Mouse (Mus musculus) left cerebral cortex, adult 11 months (tissue): ENCODE results near the gene Rnf114.

ENCODE experiments used
- DNase-seq: peaks from one replicate; pipeline ENCODE4 v3.0.0; 2022; ENCODE audit warnings: low spot score

The Rnf114 gene

DNA sequence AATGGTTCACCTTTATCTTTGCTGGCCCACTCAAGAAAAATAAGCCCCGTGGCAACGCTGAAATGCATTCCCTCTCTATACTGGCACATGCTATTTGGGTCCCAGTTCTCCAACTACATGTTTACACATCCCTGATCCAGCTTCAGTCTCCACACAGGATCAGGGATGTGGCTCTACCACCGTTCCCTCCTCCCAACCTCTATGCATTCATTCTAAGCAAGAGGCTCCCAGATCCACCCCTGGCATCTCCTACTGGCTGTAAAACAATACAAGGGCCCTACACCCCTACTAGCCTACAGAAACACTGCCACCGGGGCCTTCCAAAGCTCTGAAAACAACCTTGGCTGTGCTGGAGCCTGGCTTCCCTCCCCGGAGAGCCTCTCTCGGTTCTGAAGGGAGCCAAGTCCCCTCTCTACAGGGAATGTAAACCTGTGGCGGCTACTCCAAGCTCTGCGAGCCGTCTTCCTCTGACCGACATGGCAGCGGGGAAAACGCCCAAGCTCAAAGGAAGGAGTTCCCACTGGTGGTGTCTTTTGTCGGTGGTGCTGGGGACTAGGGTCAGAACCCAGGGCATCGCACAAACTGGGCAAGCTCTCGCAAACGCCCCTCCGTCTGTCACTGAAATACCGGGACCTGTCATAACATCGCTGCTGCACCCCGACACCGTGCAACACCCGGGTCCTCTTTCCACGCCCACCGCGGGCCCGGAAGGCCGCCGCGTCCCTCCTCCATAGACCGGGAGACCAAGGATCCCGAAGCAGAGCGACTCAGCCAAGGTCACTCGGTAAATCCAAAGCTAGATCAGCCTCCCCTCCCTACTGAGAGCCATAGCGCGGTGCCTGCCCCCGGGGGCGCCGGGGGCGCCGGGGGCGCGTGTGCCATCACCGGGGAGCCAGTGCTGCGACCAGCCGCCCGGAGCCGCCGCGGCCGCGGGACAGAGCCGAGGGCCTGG lies at the start of gene Rnf114:
Gene Rnf114, plus strand, starts transcription at position 889 of the 952 bp plus-strand sequence.
- DNase-seq, result no peak

DNA sequence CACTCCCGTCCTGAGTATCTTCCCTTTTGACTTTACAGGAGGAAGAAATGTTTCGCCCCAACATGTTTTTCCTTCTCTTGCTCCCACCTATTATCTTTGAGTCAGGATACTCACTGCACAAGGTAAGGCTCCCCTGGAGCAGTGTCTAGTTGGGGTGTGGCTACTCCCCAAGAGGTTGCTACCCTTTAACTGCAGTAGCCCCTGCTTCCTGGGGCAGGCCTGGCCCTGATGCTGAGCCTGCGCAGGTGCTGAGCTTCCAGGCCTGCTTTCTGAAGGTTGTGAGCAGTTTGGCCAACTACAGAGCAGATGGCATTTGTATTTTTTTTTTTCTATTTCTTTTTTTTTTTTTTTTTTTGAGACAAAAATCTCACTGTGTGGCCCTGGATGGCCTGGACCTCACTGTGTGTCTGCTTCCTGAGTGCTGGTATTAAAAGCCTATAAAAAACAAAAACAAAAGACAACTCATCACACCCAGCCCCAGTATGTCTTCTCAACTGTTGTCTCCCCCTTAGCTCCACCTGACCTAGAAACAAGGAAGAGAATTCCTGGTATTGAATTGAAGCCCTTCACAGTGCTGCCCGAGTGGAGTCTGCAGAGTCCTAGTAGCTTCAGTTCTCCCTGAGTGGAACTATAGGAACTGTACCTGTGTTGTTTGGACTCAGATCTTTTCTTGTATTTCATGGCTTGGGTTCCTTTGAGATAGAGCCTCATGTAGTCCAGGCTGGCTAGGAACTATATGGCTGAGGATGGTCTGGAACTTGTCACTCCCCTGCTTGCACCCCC lies 48.8 kb upstream of the Rnf114 start:
- no peak for DNase-seq

DNA sequence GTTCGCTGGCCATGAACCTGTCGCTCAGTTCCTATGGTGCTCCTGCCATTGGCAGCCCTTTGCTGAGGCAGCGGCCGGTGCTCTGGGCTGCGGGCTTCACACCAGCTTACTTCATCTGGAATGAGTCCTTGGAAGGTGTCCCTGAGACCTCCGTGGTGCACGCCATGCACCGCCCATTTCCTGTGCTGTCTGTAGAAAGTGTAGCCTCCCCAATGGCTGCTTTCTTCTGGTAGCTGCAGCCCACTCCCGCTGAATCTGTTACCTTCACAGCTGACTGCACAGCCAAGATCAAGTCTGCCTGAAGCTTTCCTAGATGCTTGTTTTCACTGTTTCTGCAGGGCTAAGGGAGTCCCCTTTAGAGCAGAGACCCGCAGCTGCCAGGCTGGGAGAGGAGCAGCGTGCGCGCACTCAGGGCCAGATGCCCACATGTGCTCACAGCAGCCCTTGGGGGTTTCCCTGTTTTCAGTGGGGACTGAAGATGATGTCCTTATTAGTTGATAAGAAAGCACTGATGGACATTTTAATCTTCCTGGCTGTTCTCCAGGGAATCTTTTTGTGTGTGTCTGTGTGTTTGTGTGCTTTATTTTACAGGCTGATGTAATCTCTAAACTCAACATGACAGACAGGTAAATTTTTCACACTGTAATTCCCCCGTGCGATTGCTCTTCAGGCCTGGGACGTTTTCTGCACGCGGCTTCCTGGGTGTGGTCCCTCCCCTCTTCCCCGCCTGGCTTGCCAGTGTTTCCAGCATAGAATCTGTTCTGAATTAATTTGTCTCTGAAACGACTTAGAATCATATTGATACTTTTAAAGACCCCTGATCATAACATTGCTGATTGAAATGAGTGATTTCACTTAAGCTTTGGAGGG lies 46.3 kb upstream of the Rnf114 start:
- no peak for DNase-seq

DNA sequence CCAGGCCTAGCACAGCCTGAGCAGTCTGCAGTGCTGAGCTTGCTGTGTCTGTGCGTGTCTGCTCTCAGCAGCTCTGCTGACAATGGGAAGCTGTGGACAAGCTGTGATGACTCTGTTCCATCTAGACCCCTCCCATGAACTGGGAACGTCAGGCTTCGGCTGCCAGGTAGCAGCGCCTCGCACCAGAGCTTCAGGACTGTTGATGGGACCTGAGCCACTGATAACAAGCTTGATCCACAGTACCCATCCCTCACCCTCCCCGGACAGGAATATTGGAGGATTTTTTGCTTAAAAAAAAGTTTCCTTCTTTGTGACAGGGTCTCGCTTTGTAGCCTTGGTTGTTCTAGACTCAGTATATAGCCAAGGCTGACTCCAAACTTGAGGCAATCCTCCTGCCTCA lies 45.2 kb upstream of the Rnf114 start:
- no peak for DNase-seq

DNA sequence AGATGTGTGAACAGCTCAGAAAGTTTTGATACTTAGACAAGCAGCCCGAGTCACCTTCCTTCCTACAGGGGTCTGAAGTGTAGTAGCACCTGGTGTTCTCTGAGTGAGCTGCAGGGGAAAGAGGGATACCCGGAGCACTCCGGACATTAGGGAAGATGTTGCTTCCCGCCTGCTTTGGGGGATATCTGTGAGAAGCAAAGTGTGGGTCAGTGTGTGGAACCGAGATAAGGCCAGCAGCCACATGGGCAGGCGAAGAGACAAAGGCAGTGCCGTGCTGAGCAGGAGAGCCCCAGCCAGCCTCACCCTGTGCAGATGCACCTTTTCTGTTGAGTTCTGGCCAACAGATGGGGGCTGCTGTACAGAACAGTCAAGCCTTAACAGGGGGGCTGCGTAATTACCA lies 44.8 kb upstream of the Rnf114 start:
- no peak for DNase-seq

DNA sequence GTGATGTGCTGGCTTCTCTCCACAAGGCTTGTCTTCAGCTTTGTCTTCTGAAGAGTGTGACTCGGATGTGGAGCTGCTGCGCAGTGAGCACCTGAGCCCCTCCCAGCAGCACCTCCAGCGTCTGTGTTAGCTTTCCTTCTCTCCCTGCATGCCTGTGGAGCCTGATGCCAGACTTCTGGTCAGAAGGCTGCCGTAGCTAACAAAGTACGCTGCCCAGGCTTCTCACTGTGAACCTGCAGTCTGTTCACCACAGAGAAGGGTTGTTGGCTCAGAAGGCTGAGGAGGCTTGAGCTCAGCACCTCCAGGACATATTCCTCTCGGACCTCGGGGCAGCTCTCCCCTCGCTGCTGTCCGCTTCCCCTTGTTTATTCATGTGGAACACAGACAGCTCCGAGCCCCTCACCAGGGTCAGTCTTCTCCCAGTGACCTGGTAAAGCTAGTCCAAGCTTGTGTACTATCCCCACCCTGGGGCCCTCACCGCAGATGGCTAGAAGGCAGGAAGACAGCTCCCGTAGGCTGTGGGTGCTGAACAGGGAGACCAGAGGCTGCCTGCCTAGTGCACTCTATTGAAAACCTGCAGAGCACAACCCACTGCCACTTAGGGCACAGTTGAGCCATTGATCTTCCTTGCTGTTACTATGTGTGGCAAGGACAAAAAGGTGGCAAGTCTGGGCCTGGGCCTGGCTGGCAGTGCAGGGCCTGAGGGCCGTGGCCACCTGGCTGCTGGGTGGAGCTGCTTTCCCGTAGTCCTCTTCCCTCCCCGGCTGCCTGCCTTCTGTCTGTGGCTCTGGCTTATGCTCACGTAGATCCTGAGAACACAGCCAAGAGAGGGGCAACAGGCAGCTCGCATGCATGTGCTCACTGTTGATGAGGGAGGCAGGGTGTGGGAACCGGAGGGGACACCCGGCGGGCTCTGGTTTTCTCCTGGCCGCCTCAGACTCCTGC lies 42.8 kb upstream of the Rnf114 start:
- DNase-seq, result no peak

DNA sequence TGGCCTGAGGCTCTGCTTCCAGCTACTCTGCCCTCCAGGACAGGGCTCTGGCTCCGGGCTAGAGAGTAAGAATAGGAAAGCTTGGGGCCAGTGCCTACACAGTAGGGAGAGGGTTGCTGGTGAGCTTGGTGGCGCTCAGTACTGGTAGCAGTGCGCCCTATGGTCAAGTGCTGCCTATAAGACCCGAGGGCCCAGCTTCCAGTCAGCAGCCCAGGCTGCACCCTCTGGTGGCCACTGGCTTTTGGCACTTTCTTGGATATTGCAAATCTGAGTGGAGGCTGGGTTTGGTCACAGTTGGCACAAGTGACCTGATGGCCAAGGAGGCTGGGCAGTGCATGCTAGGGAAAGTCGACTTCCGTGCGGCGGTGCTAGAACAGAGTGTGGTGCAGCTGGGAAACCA lies 41.8 kb upstream of the Rnf114 start:
- DNase-seq, result no peak

DNA sequence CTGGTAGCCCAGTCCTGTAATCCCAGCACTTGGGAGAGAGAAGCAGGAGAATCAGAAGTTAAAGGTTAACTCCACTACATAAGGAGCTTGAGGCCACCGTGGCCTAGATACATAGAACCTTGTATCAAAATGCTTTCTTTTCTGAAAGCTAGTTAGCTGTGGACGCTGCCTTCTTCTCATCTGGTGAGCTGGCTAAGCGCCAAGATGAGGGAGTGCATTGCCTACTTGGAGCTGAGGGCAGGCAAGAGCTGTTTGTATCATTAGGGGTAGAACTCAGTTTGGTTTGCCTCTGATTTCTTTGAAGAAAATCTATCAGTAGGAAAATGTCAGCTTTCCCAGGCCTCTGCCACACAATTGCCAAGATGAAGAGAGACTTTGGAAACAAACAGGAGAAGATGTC lies 38.6 kb upstream of the Rnf114 start:
- no peak for DNase-seq

DNA sequence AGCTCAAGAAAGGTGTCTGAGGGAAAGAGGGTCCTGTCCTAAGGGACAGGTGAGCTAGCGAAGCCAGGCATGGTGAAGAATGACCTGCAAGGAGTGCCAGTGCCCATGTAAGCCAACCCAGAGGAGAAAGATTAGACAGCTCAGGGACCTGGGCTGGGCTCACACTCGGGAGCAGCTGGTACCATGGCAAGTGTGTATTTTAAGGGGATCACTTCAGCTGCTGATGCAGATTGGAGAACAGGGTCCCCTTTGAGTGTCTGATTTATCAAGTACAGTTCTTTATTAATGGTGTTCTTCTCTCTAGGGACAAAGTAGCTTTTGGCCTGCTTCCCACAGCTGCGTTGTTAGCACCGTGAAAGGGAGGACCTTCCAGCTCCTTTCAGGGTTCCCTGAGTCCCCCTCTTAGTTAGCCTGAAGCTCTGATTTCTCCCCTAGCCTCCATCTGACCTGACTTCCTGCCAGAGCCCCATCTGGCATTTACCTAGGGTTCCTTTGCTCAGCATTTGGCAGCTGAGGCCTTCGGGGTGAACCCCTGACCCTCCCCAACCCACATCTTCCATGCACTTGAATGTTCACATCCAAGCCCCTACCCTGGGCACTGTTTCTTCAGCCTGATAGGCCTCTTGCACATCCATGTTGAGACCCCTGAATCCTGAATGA lies 36.0 kb upstream of the Rnf114 start:
- no peak for DNase-seq

DNA sequence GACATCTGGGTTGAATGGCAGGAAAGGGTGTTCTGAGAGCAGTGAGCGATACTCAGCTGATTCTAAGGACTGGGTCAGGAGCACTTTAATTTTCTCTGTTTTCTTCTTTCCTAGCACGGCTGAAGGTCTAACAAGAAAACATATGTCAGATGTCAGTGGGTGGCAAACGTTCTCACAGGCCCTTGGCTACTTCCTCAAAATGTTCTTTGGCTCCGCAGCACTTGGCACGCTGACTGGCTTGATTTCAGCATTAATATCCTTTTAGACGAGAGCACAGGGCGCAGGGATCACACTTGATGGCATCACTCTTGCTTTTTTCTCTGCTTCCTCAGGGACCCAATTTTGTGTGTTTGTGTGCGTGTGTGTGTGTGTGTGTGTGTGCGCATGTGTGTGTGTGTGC lies 35.2 kb upstream of the Rnf114 start:
- DNase-seq, result no peak

DNA sequence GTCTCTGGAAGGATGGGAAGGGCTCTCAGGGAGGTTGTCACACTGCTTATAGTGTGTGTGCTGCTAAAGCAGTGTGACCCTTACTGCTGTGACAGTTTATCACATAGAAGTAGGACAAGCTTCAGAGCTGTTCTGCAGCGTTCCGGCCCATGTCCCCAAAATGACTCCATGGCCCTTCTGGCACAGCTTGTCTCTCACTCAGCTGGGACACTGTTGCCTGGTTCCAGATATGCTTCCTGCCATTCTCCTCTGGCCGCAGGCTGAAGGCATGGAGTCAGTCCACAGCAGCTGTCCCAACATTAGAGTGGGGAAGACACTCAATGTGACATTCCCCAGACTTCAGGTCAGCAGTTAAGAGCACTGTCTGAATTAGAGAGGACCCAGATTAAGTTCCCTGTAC lies 33.9 kb upstream of the Rnf114 start:
- no peak for DNase-seq

DNA sequence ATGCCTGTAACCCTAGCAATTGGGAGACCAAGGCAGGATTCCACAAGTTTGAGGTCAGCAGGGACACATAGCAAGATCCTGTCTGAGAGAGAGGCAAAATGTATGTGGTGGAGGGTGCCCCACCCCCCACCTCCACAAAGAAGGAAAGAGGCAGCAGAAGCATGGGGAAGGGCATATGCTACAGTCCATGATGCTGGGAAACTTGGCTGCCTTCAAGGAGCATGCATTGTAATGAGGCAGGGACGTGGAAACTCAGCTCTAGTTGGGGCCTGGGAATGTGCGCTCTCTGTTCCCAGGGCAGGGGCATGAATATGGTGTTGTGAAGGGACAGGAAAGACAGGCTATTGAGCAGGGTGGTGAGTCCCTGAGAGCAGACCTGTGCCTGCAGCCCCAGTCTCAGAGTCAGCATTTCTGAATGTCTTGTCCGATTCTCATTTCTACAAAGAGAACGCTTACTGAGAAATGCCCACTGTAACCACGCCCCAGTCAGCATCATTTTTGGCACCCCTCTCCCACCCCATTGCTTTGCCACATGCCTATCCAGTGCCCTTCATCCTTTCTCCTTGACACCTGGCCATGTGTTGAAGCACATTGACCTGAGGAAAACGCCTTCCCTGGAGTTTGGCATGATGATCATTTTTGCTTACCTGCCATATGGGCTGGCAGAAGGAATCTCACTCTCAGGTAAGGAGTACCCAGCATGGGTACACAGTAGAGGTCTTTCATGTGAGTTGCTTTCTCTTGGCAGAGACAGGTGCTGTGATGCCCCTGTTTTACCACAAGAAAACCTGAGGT lies 33.2 kb upstream of the Rnf114 start:
- no peak for DNase-seq

DNA sequence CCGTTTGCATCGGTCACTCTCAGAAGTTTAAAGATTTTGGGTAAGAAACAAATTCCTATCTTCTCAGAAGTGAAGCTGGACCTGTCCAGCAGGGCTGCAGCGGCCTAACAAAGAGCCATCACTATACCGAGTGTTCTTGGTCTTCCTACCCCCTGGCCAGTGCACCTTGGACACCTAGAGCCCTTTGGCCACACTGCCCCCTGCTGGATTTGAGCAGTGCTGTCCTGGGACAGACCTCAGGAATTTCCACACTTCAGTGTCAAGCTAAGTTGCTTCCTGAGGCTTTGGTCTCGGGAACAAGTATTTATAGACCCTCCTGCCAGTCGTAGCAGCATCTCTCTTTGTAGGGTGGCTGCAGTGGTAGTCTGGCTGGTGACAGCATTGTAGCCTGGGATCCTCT lies 29.5 kb upstream of the Rnf114 start:
- no peak for DNase-seq

DNA sequence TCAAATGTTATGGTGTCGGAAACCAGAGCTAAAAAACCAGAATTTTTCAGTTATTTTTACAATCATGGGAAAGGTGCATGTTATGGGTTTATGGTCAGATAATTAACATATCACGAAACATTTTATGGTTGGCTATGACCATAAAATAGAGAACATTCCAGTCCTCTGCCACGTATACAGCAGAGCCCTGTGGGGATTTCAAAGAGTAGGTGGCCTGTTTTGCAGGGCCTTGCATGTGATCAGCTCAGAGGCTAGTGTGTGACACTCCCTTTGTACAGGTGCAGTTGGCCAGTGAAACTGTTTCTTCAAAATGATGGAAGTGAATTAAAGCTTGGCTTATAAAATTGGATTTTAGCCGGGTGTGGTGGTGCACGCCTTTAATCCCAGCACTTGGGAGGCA lies 28.6 kb upstream of the Rnf114 start:
- DNase-seq, result no peak

DNA sequence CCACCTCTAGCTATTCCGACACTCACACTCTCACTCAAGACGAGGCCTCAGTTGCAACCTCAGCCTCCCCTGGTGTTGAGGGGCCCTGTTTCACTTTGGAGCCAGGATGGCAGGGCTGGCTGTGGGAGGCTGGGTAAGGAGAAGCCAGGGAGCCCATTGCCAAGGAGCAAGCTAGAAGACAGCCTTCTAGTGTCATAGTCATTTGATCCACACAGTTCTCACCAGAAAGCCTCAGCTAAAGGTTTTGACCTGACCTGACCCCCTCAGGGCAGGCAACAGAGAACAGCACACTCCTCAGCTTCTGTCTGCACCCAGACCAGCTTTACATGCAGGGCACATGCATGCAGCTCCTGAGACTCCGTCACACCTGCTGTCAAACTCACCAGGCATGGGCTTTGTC lies 26.5 kb upstream of the Rnf114 start:
- no peak for DNase-seq

DNA sequence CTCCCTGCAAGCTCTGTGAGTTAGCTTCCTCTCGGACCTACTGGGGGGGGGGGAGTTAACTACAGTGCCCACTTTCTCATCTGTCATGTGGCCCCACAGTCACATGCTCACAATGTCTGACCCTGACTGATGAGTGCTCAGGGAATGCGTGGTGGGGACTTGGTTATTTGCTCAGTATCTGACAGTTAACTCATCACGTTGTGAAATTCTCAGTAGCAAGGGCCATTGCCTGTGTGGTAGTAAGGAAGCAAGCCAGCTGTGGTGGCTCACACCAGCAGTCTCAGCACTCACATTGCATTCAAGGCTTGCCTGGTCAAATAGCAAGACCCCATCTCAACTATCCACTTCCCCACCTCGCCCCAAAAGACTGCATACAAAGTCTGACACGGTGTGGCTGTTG lies 25.2 kb upstream of the Rnf114 start:
- no peak for DNase-seq

DNA sequence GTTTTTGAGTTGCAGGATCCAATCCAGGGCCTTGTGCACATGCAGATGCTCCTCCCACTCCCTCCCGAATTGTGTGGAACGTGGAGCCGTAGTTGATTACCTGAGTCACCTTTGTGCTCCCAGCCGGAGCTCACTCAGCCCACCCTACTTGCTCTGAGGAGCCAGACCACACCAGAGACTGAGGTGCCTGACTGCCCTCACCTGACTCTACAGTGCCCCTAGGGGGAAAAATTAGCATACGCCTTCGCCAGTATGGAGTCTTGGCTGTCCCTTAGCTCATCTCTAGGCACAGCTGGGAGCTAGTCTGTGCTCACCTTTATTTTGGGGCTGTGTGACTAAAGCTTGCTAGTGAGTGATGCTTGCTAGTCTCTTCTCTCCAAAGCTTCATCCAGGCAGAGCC lies 24.0 kb upstream of the Rnf114 start:
- no peak for DNase-seq

DNA sequence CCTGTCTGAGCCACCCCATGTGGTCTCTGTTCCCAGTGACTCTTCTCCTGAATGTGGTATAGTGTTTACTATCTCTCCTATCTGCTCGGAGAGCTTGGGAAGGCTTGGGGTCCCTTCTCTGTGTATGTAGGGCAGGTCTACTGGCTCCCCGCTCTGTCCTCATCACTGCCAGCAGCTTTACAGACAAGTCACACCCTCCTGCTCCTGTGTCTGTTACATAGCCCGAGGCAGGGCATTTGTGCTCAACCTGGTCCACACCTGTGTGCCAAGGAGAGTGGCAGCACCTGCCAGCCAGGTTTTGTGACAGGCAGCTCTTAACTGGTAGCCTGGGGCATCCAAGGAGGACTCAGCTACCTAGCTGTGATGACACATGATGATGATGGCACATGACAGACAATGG lies 21.8 kb upstream of the Rnf114 start:
- DNase-seq, result no peak

DNA sequence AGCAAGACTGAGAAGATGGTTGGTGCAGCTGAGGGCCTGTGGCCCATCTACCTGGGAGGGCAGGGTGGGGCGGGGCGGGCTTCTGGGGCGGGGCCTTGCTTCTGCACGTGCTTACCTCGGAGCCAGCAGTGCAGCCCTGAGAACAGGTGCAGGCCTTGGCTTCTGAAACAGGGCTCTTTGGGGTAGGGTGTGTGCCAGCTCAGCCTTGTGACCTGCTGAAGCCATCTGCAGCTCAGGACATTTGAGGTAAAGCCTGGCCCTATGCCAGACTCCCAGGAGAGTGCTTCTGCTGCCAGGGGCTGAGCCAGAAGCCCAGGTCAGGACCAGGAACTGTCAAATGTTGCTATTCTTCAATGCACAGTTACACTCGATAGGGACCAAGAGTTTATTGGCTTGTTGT lies 20.9 kb upstream of the Rnf114 start:
- no peak for DNase-seq

DNA sequence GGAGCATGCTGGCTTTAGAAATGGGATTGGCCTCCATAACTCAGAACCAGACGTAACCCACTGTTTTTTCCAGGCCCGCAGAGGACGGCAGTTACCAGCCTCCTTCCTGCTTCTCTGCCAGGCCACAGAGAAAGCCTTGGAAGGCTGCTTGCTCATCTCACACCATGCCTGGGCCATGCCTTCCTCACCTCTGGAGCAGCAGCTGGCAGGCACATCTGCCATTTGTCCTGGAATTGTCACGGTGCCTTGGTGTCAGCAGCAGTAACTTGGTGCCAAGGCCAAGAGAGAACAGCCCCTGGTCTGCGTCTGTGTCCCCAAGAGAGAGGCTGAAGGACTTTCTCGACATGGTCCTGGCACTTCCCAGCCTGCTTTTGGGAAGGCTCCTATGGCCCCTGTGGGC lies 18.2 kb upstream of the Rnf114 start:
- no peak for DNase-seq
